Mouse (Mus musculus) neural tube, embryonic 14.5 days (tissue): Measurements from ENCODE around the gene Slc2a9. TPM values are rescaled to one million over a fixed set of nuclear protein-coding genes. Genes with fewer than 3 reads are reported as not detected.

Experiments
- ATAC-seq: fragments of 200-750 bp; cut with Nextera tagmentation; 2 replicates; pipeline ENCODE4 v1.8.0; 2017; ENCODE audit warnings: low read depth, mild to moderate bottlenecking, moderate TSS enrichment, moderate library complexity
- H3K27ac ChIP-seq: fragments of 300-500 bp; sonication (generic); 2 replicates; pipeline ENCODE4 v1.5.1; 2014; ENCODE audit warnings: low read depth, mild to moderate bottlenecking, control low read depth, low read length, moderate library complexity, mixed read lengths
- H3K27me3 ChIP-seq: fragments of 300-500 bp; sonication (generic); 2 replicates; pipeline ENCODE4 v1.6.1; 2014; ENCODE audit warnings: low read length; ENCODE audit not compliant: control insufficient read depth, insufficient read depth
- H3K36me3 ChIP-seq: fragments of 300-500 bp; sonication (generic); 2 replicates; pipeline ENCODE4 v1.6.1; 2014; ENCODE audit warnings: low read length, mixed read lengths; ENCODE audit not compliant: control insufficient read depth, insufficient read depth
- H3K4me1 ChIP-seq: fragments of 300-500 bp; sonication (generic); 2 replicates; pipeline ENCODE4 v1.6.1; 2014; ENCODE audit warnings: low read length; ENCODE audit not compliant: control insufficient read depth, insufficient read depth
- H3K4me2 ChIP-seq: fragments of 300-500 bp; sonication (generic); 2 replicates; pipeline ENCODE4 v1.6.1; 2014; ENCODE audit warnings: mild to moderate bottlenecking, low read depth, low read length, control low read depth
- H3K4me3 ChIP-seq: fragments of 300-500 bp; sonication (generic); 2 replicates; pipeline ENCODE4 v1.5.1; 2014; ENCODE audit warnings: low read depth, low read length, control low read depth, mixed read lengths
- H3K9ac ChIP-seq: fragments of 300-500 bp; sonication (generic); replicated peaks from 2 replicates; pipeline ENCODE4 v1.6.1; 2014; ENCODE audit warnings: low read depth, mild to moderate bottlenecking, control low read depth, low read length, mixed read lengths
- H3K9me3 ChIP-seq: fragments of 300-500 bp; sonication (generic); 2 replicates; pipeline ENCODE4 v1.6.1; 2016; ENCODE audit warnings: low read length; ENCODE audit not compliant: control insufficient read depth
- WGBS: fragments of 180-500 bp; shearing (Covaris S2); extraction: QIAGEN DNeasy Blood & Tissue Kit; methylation state at CpG from one replicate; pipeline ENCODE4 v1.1.7; 2014; 5-methylcytosine and 5-hydroxymethylcytosine counted together
- polyA plus RNA-seq: library from polyadenylated mRNA; unstranded; fragments of >200 nt; fragmentation: Nextera tagmentation; extraction: Ambion mirVana; gene quantifications from 2 replicates; pipeline ENCODE4 v1.2.1, GENCODE M21; 2014

The Slc2a9 gene
- polyA plus RNA-seq, 1 experiment from 2014 or later, result 0.80 TPM

GRCm38 (mm10) chr5:38307255-38308101 is 195.5 kb downstream of the Slc2a9 start:
- Histone ChIP-seq H3K9ac (no peak overlapping the region), H3K4me1 (no peaks in the 10 kb centered on the region), H3K4me3 (peak overlapping the region; percentile 31), H3K27ac (no peak overlapping the region), H3K27me3 (no peaks in the 10 kb centered on the region), H3K9me3 (no peaks in the 10 kb centered on the region), H3K36me3 (no peaks in the 10 kb centered on the region), H3K4me2 (peak overlapping the region; percentile 55)
- 9% methylated on average over 26 of the region's 26 CpGs for WGBS
- ATAC-seq, result peak; percentile 94

DNA sequence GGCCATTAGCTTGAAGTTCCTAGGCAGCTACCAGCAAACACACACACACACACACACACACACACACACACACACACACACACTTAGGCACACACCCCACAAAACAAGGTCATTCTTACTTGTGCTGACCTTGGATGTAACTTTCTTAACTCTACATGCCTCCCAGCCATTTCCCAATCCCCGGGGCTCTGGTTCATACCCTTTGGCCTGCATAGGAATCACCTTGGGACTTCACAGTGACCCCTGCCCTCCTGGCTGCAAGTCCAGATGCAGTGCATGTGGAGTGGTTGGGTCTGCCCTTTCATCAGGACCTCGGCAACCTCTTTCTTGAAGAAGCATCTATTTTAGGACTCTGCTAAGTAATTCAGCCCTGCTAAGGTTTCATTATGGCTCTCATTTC is 197.7 kb downstream of the Slc2a9 start:
- 86% methylated on average over 2 of the region's 2 CpGs for WGBS
- ATAC-seq, result no peak
- no peaks in the 10 kb centered on the region for H3K27me3 ChIP-seq
- H3K9ac ChIP-seq, result no peak overlapping the region
- H3K4me2 ChIP-seq, result no peak overlapping the region
- H3K27ac ChIP-seq, result no peak overlapping the region
- H3K4me1 ChIP-seq, result no peaks in the 10 kb centered on the region
- no peak overlapping the region for H3K4me3 ChIP-seq
- H3K9me3 ChIP-seq, result no peaks in the 10 kb centered on the region
- H3K36me3 ChIP-seq, result no peaks in the 10 kb centered on the region

- WGBS, result 15% methylated on average over 12 of the region's 12 CpGs
- no peaks in the 10 kb centered on the region for H3K27me3 ChIP-seq
- no peak overlapping the region for H3K4me3 ChIP-seq
- no peaks in the 10 kb centered on the region for H3K9me3 ChIP-seq
- no peak overlapping the region for H3K4me2 ChIP-seq
- no peak overlapping the region for H3K9ac ChIP-seq
- no peak overlapping the region for H3K27ac ChIP-seq
- ATAC-seq, result no peak
- H3K36me3 ChIP-seq, result no peaks in the 10 kb centered on the region
- H3K4me1 ChIP-seq, result no peaks in the 10 kb centered on the region
Measured at GRCm38 (mm10) chr5:38302651-38303050, 200.3 kb downstream of the Slc2a9 start.

- no peak overlapping the region for H3K27ac ChIP-seq
- WGBS, result 91% methylated on average over 12 of the region's 12 CpGs
- no peak for ATAC-seq
- H3K4me2 ChIP-seq, result no peak overlapping the region
- H3K36me3 ChIP-seq, result no peaks in the 10 kb centered on the region
- H3K9ac ChIP-seq, result no peak overlapping the region
- H3K4me3 ChIP-seq, result no peak overlapping the region
- H3K27me3 ChIP-seq, result no peaks in the 10 kb centered on the region
- H3K4me1 ChIP-seq, result no peaks in the 10 kb centered on the region
- H3K9me3 ChIP-seq, result no peaks in the 10 kb centered on the region
Measured at GRCm38 (mm10) chr5:38301761-38302411, 201.1 kb downstream of the Slc2a9 start.

Other genes starting within 250 kb of the Slc2a9 start
- 110 and 112 TPM in 2 replicates for gene Tmem128, start 243.0 kb downstream of the Slc2a9 start, polyA plus RNA-seq
- gene Otop1, start 227.2 kb downstream of the Slc2a9 start, polyA plus RNA-seq, result not detected in 2 replicates
- 0.57 and 1.2 TPM in 2 replicates for gene Drd5, start 183.8 kb downstream of the Slc2a9 start, polyA plus RNA-seq
- gene Wdr1, start 60.1 kb upstream of the Slc2a9 start, polyA plus RNA-seq, result 181 and 187 TPM in 2 replicates
- 37.5 and 39.4 TPM in 2 replicates for gene Zfp518b, start 181.7 kb upstream of the Slc2a9 start, polyA plus RNA-seq